Mouse (Mus musculus) lung, embryonic 14.5 days (tissue): ENCODE results near the gene Higd1c. TPM values are rescaled to one million over a fixed set of nuclear protein-coding genes. Genes with fewer than 3 reads are reported as not detected.
A peak's percentile ranks its signal among the peaks of the same experiment; 100 is the strongest.
"Not testable (repeated sequence)": the region's sequence is repeated elsewhere in the genome, so short reads cannot be mapped to it uniquely, and the experiment has no call there.

Experiments
- ATAC-seq: fragments of 200-750 bp; cut with Nextera tagmentation; 2 replicates; pipeline ENCODE4 v1.8.0; 2017; ENCODE audit warnings: mild to moderate bottlenecking, moderate TSS enrichment, moderate library complexity; ENCODE audit not compliant: insufficient read depth
- DNase-seq: peaks from one replicate; pipeline ENCODE4 v3.0.0-alpha.2; 2015
- H3K27ac ChIP-seq: fragments of 300-500 bp; sonication (generic); 2 replicates; pipeline ENCODE4 v1.5.1; 2014; ENCODE audit warnings: low read depth, mild to moderate bottlenecking, moderate library complexity
- H3K27me3 ChIP-seq: fragments of 300-500 bp; sonication (generic); 2 replicates; pipeline ENCODE4 v1.6.1; 2014; ENCODE audit warnings: low read length, control low read depth; ENCODE audit not compliant: insufficient read depth
- H3K36me3 ChIP-seq: fragments of 300-500 bp; sonication (generic); 2 replicates; pipeline ENCODE4 v1.6.1; 2014; ENCODE audit warnings: control low read depth; ENCODE audit not compliant: insufficient read depth
- H3K4me1 ChIP-seq: fragments of 300-500 bp; sonication (generic); 2 replicates; pipeline ENCODE4 v1.6.1; 2014; ENCODE audit warnings: antibody characterized with exemption, control low read depth; ENCODE audit not compliant: insufficient read depth
- H3K4me2 ChIP-seq: fragments of 300-500 bp; sonication (generic); 2 replicates; pipeline ENCODE4 v1.6.1; 2014; ENCODE audit warnings: mild to moderate bottlenecking
- H3K4me3 ChIP-seq: fragments of 300-500 bp; sonication (generic); 2 replicates; pipeline ENCODE4 v1.5.1; 2014; ENCODE audit warnings: low read depth, low read length
- H3K9ac ChIP-seq: fragments of 300-500 bp; sonication (generic); 2 replicates; pipeline ENCODE4 v1.6.1; 2014
- H3K9me3 ChIP-seq: fragments of 300-500 bp; sonication (generic); 2 replicates; pipeline ENCODE4 v1.6.1; 2016; ENCODE audit warnings: low read depth, low read length, control low read depth
- CTCF ChIP-seq: IDR thresholded peaks from 2 replicates; pipeline ENCODE4 v1.5.1; 2016; ENCODE audit warnings: antibody characterized with exemption, low read depth
- WGBS: fragments of 180-500 bp; shearing (Covaris S2); extraction: QIAGEN DNeasy Blood & Tissue Kit; methylation state at CpG from one replicate; pipeline ENCODE4 v1.1.7; 2014; 5-methylcytosine and 5-hydroxymethylcytosine counted together
- polyA plus RNA-seq: library from polyadenylated mRNA; unstranded; fragments of >200 nt; fragmentation: Nextera tagmentation; extraction: Ambion mirVana; gene quantifications from 2 replicates; pipeline ENCODE4 v1.2.1, GENCODE M21; 2014

The Higd1c gene
- 0.38 TPM in 1 of 2 replicates, not detected in the other for polyA plus RNA-seq

DNA sequence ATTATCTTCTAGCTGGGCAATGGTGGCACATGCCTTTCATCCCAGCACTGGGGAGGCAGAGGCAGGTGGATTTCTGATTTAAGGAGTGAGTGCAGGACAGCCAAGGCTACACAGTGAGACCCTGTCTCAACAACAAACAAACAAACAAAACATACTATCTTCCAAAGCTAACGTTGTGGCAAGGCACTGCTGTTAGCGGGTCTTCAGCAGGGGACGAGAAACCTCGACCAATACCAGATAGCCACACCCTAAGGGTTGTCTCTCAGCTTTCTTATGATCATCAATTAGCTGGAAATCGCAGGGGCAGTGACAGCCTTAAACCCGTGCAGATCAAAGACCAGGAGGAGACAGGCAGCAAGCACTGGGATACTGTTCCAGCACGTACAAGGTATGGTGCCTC is at the start of gene Higd1c:
TSS of gene Higd1c (plus strand) at position 301 of the 400 bp plus-strand sequence.
- Histone ChIP-seq H3K36me3 (no peaks in the 10 kb centered on the region), H3K27ac (no peak within 1 kb of the TSS), H3K4me1 (no peaks in the 10 kb centered on the region), H3K9ac (no peak within 1 kb of the TSS), H3K4me2 (no peak within 1 kb of the TSS), H3K27me3 (no peaks in the 10 kb centered on the region), H3K9me3 (no peaks in the 10 kb centered on the region), H3K4me3 (no peak within 1 kb of the TSS)
- WGBS = 47% methylated on average over 7 of the region's 7 CpGs
- DNase-seq (no peak), ATAC-seq (no peak)
- no peak for TF ChIP-seq CTCF

- H3K9me3 ChIP-seq, H3K4me3 ChIP-seq, H3K27ac ChIP-seq, H3K9ac ChIP-seq, H3K36me3 ChIP-seq, H3K27me3 ChIP-seq, H3K4me1 ChIP-seq, H3K4me2 ChIP-seq: not testable (repeated sequence)
- whole genome bisulfite sequencing = 34% methylated on average over 4 of the region's 4 CpGs
- ATAC-seq (peak; percentile 75), DNase-seq (peak; percentile 68)
Observed at GRCm38 (mm10) chr15:100318014-100318671, 46.2 kb upstream of the Higd1c start.

- no peak overlapping the region for H3K27ac ChIP-seq
- no peak for TF ChIP-seq CTCF
- H3K4me1 ChIP-seq = no peaks in the 10 kb centered on the region
- WGBS = 80% methylated on average over 1 of the region's 1 CpGs
- H3K4me2 ChIP-seq = no peak overlapping the region
- no peaks in the 10 kb centered on the region for H3K36me3 ChIP-seq
- ATAC-seq = no peak
- no peak overlapping the region for H3K9ac ChIP-seq
- no peak for DNase-seq
- no peaks in the 10 kb centered on the region for H3K27me3 ChIP-seq
- H3K9me3 ChIP-seq = no peaks in the 10 kb centered on the region
- H3K4me3 ChIP-seq = no peak overlapping the region
Observed at GRCm38 (mm10) chr15:100319884-100320283, 44.5 kb upstream of the Higd1c start.

DNA sequence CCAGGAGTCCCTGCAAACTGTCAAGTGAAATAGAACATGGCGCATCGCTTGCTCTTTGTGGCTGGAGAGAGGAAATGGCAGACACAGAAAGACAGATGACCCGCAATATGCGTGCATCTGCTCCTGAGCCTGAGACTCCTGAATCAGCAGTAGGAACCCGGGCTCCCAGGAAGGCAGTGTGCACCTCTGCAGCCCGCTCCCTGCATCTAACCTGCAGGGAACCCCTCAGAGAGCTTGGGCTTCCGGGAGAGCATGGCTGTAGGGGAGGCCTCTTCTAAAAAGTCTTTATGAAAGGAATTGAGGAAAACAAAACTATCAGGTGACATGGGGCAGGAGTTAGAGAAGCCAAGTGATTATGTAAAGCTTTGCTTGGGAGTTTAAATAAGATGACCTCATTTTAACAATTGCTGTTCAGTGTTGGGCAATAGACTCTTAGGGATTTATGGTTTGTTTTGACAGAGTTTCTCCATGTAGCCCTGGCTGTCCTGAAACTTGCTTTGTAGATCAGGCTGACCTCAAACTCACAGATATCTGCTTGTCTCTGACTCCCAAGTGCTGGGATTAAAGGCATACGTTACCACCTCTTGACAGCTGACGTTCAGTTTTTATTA is 43.9 kb upstream of the Higd1c start:
- no peak overlapping the region for H3K27ac ChIP-seq
- ATAC-seq (no peak), DNase-seq (no peak)
- H3K36me3 ChIP-seq = no peaks in the 10 kb centered on the region
- H3K27me3 ChIP-seq = no peaks in the 10 kb centered on the region
- H3K4me3 ChIP-seq = no peak overlapping the region
- H3K4me2 ChIP-seq = no peak overlapping the region
- TF ChIP-seq CTCF = no peak
- H3K9me3 ChIP-seq = no peaks in the 10 kb centered on the region
- H3K9ac ChIP-seq = no peak overlapping the region
- 47% methylated on average over 9 of the region's 9 CpGs for WGBS
- H3K4me1 ChIP-seq = no peaks in the 10 kb centered on the region

DNA sequence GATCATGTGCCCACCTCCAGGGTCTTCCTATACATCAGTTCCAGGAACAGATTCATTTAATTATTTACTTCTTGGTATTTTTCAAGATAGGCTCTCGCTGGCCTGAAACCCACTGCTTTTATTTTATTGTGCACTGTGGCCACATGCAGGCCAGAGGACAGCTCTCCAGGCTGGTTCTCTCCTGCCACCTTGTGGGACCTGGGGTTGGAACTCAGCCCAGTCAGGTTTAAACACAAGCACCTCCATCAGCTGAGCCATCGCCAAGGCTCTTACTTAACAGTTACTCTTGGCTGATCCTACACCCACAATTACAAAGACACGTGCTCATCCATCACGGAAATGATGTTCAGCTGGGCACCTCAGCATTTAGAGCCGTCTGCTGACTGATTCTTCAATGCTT is 43.2 kb upstream of the Higd1c start:
- H3K27me3 ChIP-seq = no peaks in the 10 kb centered on the region
- no peaks in the 10 kb centered on the region for H3K9me3 ChIP-seq
- peak; percentile 63 for DNase-seq
- H3K9ac ChIP-seq = no peak overlapping the region
- TF ChIP-seq CTCF = peak; percentile 57
- no peak overlapping the region for H3K4me2 ChIP-seq
- no peaks in the 10 kb centered on the region for H3K36me3 ChIP-seq
- no peaks in the 10 kb centered on the region for H3K4me1 ChIP-seq
- ATAC-seq = no peak
- H3K4me3 ChIP-seq = no peak overlapping the region
- WGBS = 42% methylated on average over 5 of the region's 5 CpGs
- H3K27ac ChIP-seq = no peak overlapping the region

- ATAC-seq (no peak), DNase-seq (no peak)
- no peaks in the 10 kb centered on the region for H3K36me3 ChIP-seq
- no peak overlapping the region for H3K27ac ChIP-seq
- no peak overlapping the region for H3K4me3 ChIP-seq
- H3K4me2 ChIP-seq = no peak overlapping the region
- no peaks in the 10 kb centered on the region for H3K4me1 ChIP-seq
- H3K9me3 ChIP-seq = no peaks in the 10 kb centered on the region
- no peak for TF ChIP-seq CTCF
- 67% methylated on average over 12 of the region's 12 CpGs for WGBS
- no peak overlapping the region for H3K9ac ChIP-seq
- H3K27me3 ChIP-seq = no peaks in the 10 kb centered on the region
Observed at GRCm38 (mm10) chr15:100324021-100324591, 40.2 kb upstream of the Higd1c start.

DNA sequence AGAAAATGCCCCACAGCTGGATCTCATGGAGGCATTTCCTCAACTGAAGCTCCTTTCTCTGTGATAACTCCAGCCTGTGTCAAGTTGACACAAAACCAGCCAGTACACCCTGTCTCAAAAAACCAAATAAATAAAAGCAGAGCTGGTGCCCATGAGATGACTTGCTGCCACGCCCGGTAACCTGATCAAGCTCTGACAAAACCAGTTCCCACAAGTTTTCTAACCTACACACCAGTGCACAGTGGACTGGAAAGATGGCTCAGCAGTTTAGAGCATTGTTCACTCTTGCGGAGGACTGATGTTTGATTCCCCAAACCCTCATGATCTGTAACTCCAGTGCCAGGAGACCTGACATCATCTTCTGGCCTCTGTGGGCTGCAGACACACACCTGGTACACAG is 39.1 kb upstream of the Higd1c start:
- WGBS = 87% methylated on average over 3 of the region's 3 CpGs
- H3K27ac ChIP-seq = no peak overlapping the region

DNA sequence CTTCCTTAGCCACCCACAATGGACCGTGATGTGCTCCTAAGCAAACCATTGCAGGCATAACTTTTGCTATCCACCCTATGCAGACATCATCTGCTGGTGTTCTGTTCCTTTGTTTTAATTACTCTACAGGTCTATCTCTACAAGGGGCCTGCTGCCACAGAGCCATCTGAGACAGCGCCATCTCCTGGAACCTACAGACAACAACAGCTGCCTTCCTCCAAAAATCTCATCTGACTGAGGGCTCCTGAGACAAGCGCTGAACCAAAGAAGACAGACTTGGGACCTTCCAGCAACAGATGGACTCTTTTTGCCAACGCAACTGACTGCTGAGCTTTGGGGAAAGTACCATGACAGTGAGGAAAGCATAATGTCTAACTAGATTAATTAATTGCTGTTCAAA is 36.3 kb upstream of the Higd1c start:
- 68% methylated on average over 3 of the region's 4 CpGs for WGBS
- H3K4me2 ChIP-seq, H3K36me3 ChIP-seq, ATAC-seq, DNase-seq, H3K27me3 ChIP-seq, H3K4me3 ChIP-seq, H3K9me3 ChIP-seq, H3K9ac ChIP-seq, H3K27ac ChIP-seq, H3K4me1 ChIP-seq: not testable (repeated sequence)

More for the DNA sequence above, 39.1 kb upstream of the Higd1c start:
- Histone ChIP-seq H3K4me1 (no peaks in the 10 kb centered on the region), H3K4me3 (no peak overlapping the region), H3K4me2 (no peak overlapping the region), H3K36me3 (no peaks in the 10 kb centered on the region), H3K9ac (no peak overlapping the region), H3K9me3 (no peaks in the 10 kb centered on the region), H3K27me3 (no peaks in the 10 kb centered on the region)
- ATAC-seq = no peak
- TF ChIP-seq CTCF = no peak
- DNase-seq = no peak

DNA sequence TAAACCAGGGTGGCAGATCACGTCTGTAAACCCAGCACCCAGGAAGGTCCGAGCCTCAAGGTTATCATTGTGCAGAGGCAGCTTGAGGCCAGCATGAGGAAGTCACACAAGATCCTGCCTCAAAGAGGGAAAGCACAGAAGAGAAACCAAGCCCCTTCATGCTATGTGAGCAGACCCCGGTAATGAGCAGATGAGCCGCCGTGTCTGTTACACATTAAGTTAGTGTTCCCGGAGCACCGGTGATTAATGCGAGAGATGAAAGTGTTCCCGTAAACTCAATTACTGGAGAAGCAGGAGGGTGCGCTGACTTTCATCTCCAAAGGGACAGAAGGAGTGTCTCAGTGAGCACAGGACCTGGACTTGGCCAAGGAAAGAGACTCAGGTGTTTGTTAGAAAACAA is 35.0 kb upstream of the Higd1c start:
- H3K27ac ChIP-seq, H3K9me3 ChIP-seq, H3K4me3 ChIP-seq, DNase-seq, H3K36me3 ChIP-seq, H3K4me2 ChIP-seq, ATAC-seq, H3K4me1 ChIP-seq, H3K9ac ChIP-seq, H3K27me3 ChIP-seq: not testable (repeated sequence)
- 63% methylated on average over 10 of the region's 10 CpGs for WGBS
